32 mouse cellular contexts compared by ENCODE assay signal in genomic region chr8:4229784-4230183, GRCm38 (mm10). TPM values are rescaled to one million over a fixed set of nuclear protein-coding genes. Genes with fewer than 3 reads are reported as not detected.
"Had no signal": no experiment of that assay in that cellular context is flagged by ENCODE, and none has a peak within 500 bp of the region (broad histone marks: within the 10 kb centered on the region; RNA-seq: fewer than 3 reads in every experiment).

No protein-coding gene starts in this region.

- H3K4me1 ChIP-seq: embryonic facial prominence, embryonic 12.5 days; embryonic facial prominence, embryonic 15.5 days had no signal

- DNase-seq: cerebellum, postnatal 14 days; cerebellum, postnatal 25 days; cerebellum, postnatal 36 days; embryo, embryonic 11 days; forebrain, postnatal 0 days; gastrocnemius, adult 2 months; gastrocnemius, postnatal 10 days; gastrocnemius, postnatal 14 days; gastrocnemius, postnatal 25 days; gastrocnemius, postnatal 36 days; heart, adult 18-20 months; heart, adult 2 months had no signal

- H3K36me3 ChIP-seq: embryonic facial prominence, embryonic 10.5 days; embryonic facial prominence, embryonic 12.5 days; embryonic facial prominence, embryonic 13.5 days; embryonic facial prominence, embryonic 15.5 days; forebrain, embryonic 10.5 days; forebrain, embryonic 12.5 days; forebrain, embryonic 15.5 days; heart, embryonic 10.5 days; heart, embryonic 12.5 days; heart, embryonic 13.5 days had no signal

- H3K9me3 ChIP-seq: embryonic facial prominence, embryonic 10.5 days; embryonic facial prominence, embryonic 12.5 days; embryonic facial prominence, embryonic 13.5 days; embryonic facial prominence, embryonic 15.5 days; forebrain, embryonic 10.5 days; forebrain, embryonic 12.5 days; forebrain, embryonic 13.5 days; forebrain, embryonic 15.5 days; heart, embryonic 10.5 days; heart, embryonic 12.5 days; heart, embryonic 13.5 days had no signal

- H3K9ac ChIP-seq: embryonic facial prominence, embryonic 12.5 days; embryonic facial prominence, embryonic 13.5 days; embryonic facial prominence, embryonic 15.5 days; forebrain, embryonic 12.5 days; forebrain, embryonic 13.5 days; forebrain, embryonic 15.5 days; forebrain, postnatal 0 days; heart, embryonic 12.5 days; heart, embryonic 13.5 days had no signal

- H3K27ac ChIP-seq: embryonic facial prominence, embryonic 10.5 days; embryonic facial prominence, embryonic 12.5 days; embryonic facial prominence, embryonic 13.5 days; embryonic facial prominence, embryonic 15.5 days; forebrain, embryonic 10.5 days; forebrain, embryonic 12.5 days; forebrain, embryonic 13.5 days; forebrain, embryonic 15.5 days; gastrocnemius, adult 2 months; heart, adult 2 months; heart, embryonic 10.5 days; heart, embryonic 13.5 days had no signal

- H3K4me3 ChIP-seq: embryonic facial prominence, embryonic 10.5 days; embryonic facial prominence, embryonic 12.5 days; embryonic facial prominence, embryonic 13.5 days; embryonic facial prominence, embryonic 15.5 days; erythroblast, embryonic 14.5 days; forebrain, embryonic 10.5 days; forebrain, embryonic 12.5 days; forebrain, embryonic 13.5 days; forebrain, embryonic 15.5 days; gastrocnemius, adult 2 months; heart, adult 2 months; heart, embryonic 10.5 days; heart, embryonic 12.5 days; heart, embryonic 13.5 days had no signal

- ATAC-seq: forebrain, embryonic 13.5 days; forebrain, embryonic 14.5 days; forebrain, embryonic 15.5 days; forebrain, embryonic 16.5 days; forebrain, postnatal 0 days had no signal

- H3K4me2 ChIP-seq: embryonic facial prominence, embryonic 12.5 days; embryonic facial prominence, embryonic 13.5 days; embryonic facial prominence, embryonic 15.5 days; forebrain, embryonic 12.5 days; forebrain, embryonic 13.5 days; forebrain, embryonic 15.5 days; heart, embryonic 12.5 days; heart, embryonic 13.5 days had no signal

RNA-seq across cellular contexts. Expression of gene Lrrc8e, which starts 3.2 kb away (rescaled TPM):
- total RNA-seq: common myeloid progenitor, adult 5-6 weeks; forebrain, postnatal 0 days; gastrocnemius, adult 18-20 months; gastrocnemius, adult 2 months; granulocyte monocyte progenitor cell, adult 5-6 weeks had no signal
- polyA plus RNA-seq: cortical plate, adult 2 months; erythroblast, embryonic 14.5 days; forebrain, embryonic 14.5 days; forebrain, embryonic 15.5 days; forebrain, postnatal 0 days; heart, embryonic 13.5 days had no signal

RNA-seq across cellular contexts. Expression of gene Gm49320, which starts 8.9 kb away (rescaled TPM):
- total RNA-seq: common myeloid progenitor, adult 5-6 weeks; forebrain, postnatal 0 days; gastrocnemius, adult 2 months; gastrocnemius, adult 8-10 months; granulocyte monocyte progenitor cell, adult 5-6 weeks had no signal
- polyA plus RNA-seq: heart, embryonic 10.5 days; heart, embryonic 12.5 days had no signal

RNA-seq across cellular contexts. Expression of gene Prr36, which starts 12.5 kb away (rescaled TPM):
- total RNA-seq: gastrocnemius, adult 18-20 months; gastrocnemius, adult 2 months; gastrocnemius, adult 8-10 months; gastrocnemius, postnatal 36 days; heart, adult 8-10 months had no signal
- polyA plus RNA-seq: erythroblast, embryonic 14.5 days had no signal
